Mouse (Mus musculus) heart, adult 2 months (tissue): ENCODE measurements around the gene Zbtb3. TPM values are rescaled to one million over a fixed set of nuclear protein-coding genes. Genes with fewer than 3 reads are reported as not detected.

ENCODE experiments used
- DNase-seq, 2 experiments: peaks; one replicate each; pipeline ENCODE4 v3.0.0; 2021
- H3K27ac ChIP-seq: fragments of 200-600 bp; 2 replicates; pipeline ENCODE4 v1.8.1; 2022
- H3K27me3 ChIP-seq: fragments of 200-500 bp; 2 replicates; pipeline ENCODE4 v1.6.1; 2012; ENCODE audit warnings: mild to moderate bottlenecking, low read length, inconsistent platforms, mixed read lengths; ENCODE audit not compliant: control insufficient read depth, insufficient read depth
- H3K36me3 ChIP-seq: fragments of 200-500 bp; 2 replicates; pipeline ENCODE4 v1.6.1; 2012; ENCODE audit warnings: low read length, inconsistent platforms; ENCODE audit not compliant: control insufficient read depth, insufficient read depth
- H3K4me1 ChIP-seq: fragments of 200-500 bp; 2 replicates; pipeline ENCODE4 v1.6.1; 2011; ENCODE audit warnings: low read length; ENCODE audit not compliant: control insufficient read depth, insufficient read depth
- H3K4me3 ChIP-seq: fragments of 200-600 bp; 2 replicates; pipeline ENCODE4 v1.8.1; 2022
- H3K79me2 ChIP-seq: fragments of 200-500 bp; replicated peaks from 2 replicates; pipeline ENCODE4 v1.6.1; 2012; ENCODE audit warnings: mild to moderate bottlenecking, inconsistent platforms, low read length, moderate library complexity, mixed read lengths; ENCODE audit not compliant: control insufficient read depth, insufficient read depth
- H3K9ac ChIP-seq: fragments of 200-500 bp; 2 replicates; pipeline ENCODE4 v1.6.1; 2012; ENCODE audit warnings: low read depth, mild to moderate bottlenecking, control low read depth, inconsistent platforms, low read length, mixed read lengths
- CTCF ChIP-seq: fragments of 200-600 bp; IDR thresholded peaks from 2 replicates; pipeline ENCODE4 v1.8.1; 2022; ENCODE audit warnings: antibody characterized with exemption, mild to moderate bottlenecking, moderate library complexity
- EP300 ChIP-seq: fragments of 200-500 bp; IDR thresholded peaks from 2 replicates; pipeline ENCODE4 v1.6.1; 2011; ENCODE audit warnings: low read depth, low read length, control low read depth; ENCODE audit not compliant: insufficient read depth
- POLR2A ChIP-seq: fragments of 200-500 bp; IDR thresholded peaks from 2 replicates; pipeline ENCODE4 v1.6.1; 2011; ENCODE audit warnings: mild to moderate bottlenecking, low read depth, low read length, control low read depth; ENCODE audit not compliant: insufficient read depth
- WGBS: fragments of 180-500 bp; shearing (Covaris S2); methylation state at CpG from one replicate; pipeline ENCODE4 v1.1.7; 2018; 5-methylcytosine and 5-hydroxymethylcytosine counted together
- intact Hi-C: fragments of 180-260 bp; cut with DNase I; formaldehyde crosslinking; loops from one replicate; pipeline ENCODE4 v1.15.1; 2025
- polyA plus RNA-seq: library from polyadenylated mRNA; depleted of rRNA; stranded (reverse); fragments of >200 nt; gene quantifications from 2 replicates; pipeline ENCODE4 v1.2.3, GENCODE M21; 2012; rRNA removed
- total RNA-seq, 2 experiments: library from RNA; stranded (reverse); gene quantifications; 2 replicates each; pipeline ENCODE4 v1.2.3; 2021

Zbtb3 gene
- total and polyA plus RNA-seq, 3 experiments, result 1.4 to 2.0 (median 1.5) TPM

- WGBS, result 89% methylated on average over 5 of the region's 5 CpGs
Observed at GRCm38 (mm10) chr19:8848356-8848755, 46.0 kb downstream of the Zbtb3 start.

GRCm38 (mm10) chr19:8850402-8850901 lies 48.1 kb downstream of the Zbtb3 start, which contains the start of gene Lrrn4cl:
TSS of gene Lrrn4cl (plus strand) at chr19:8850768.
- 10% methylated on average over 7 of the region's 7 CpGs for WGBS

More at GRCm38 (mm10) chr19:8848356-8848755, 46.0 kb downstream of the Zbtb3 start:
- H3K4me3 ChIP-seq, result no peak overlapping the region
- H3K36me3 ChIP-seq, result no peaks in the 10 kb centered on the region
- H3K4me1 ChIP-seq, result peaks cover 4% of the 10 kb centered on the region; the same call in 1 of the 2 replicates
- no peak overlapping the region for H3K27ac ChIP-seq
- H3K27me3 ChIP-seq, result no peaks in the 10 kb centered on the region
- no peak for DNase-seq
- no peak overlapping the region for H3K9ac ChIP-seq
- intact Hi-C loops, result no loop called here
- no peak for TF ChIP-seq CTCF
- no peak for TF ChIP-seq POLR2A
- TF ChIP-seq EP300, result no peak
- H3K79me2 ChIP-seq, result no peaks in the 10 kb centered on the region

GRCm38 (mm10) chr19:8851639-8852038 lies 49.3 kb downstream of the Zbtb3 start:
- no peak for DNase-seq
- no peaks in the 10 kb centered on the region for H3K27me3 ChIP-seq
- no peak overlapping the region for H3K27ac ChIP-seq
- H3K79me2 ChIP-seq, result no peaks in the 10 kb centered on the region
- H3K4me1 ChIP-seq, result peaks cover 2% of the 10 kb centered on the region; the same call in 1 of the 2 replicates
- WGBS, result 62% methylated on average over 7 of the region's 7 CpGs
- no peak for TF ChIP-seq CTCF
- TF ChIP-seq POLR2A, result no peak
- no peak for TF ChIP-seq EP300
- H3K4me3 ChIP-seq, result no peak overlapping the region
- no peaks in the 10 kb centered on the region for H3K36me3 ChIP-seq
- no peak overlapping the region for H3K9ac ChIP-seq
- intact Hi-C loops, result no loop called here

More at GRCm38 (mm10) chr19:8850402-8850901, 48.1 kb downstream of the Zbtb3 start, which contains the start of gene Lrrn4cl:
- H3K79me2 ChIP-seq, result no peaks in the 10 kb centered on the region
- peaks cover 2% of the 10 kb centered on the region; the same call in 1 of the 2 replicates for H3K4me1 ChIP-seq
- TF ChIP-seq EP300 (no peak), CTCF (no peak)
- no peak within 1 kb of the TSS for H3K4me3 ChIP-seq
- intact Hi-C loops, result no loop called here
- no peak within 1 kb of the TSS for H3K9ac ChIP-seq
- peak; percentile 42 to 57 for DNase-seq
- H3K27me3 ChIP-seq, result no peaks in the 10 kb centered on the region
- H3K27ac ChIP-seq, result peak within 1 kb of the TSS; percentile 6; the same call in 1 of the 2 replicates
- H3K36me3 ChIP-seq, result no peaks in the 10 kb centered on the region

- Histone ChIP-seq H3K9ac (no peak overlapping the region), H3K27ac (no peak overlapping the region), H3K4me1 (peaks cover 2% of the 10 kb centered on the region; the same call in 1 of the 2 replicates), H3K27me3 (no peaks in the 10 kb centered on the region), H3K36me3 (no peaks in the 10 kb centered on the region), H3K79me2 (no peaks in the 10 kb centered on the region), H3K4me3 (no peak overlapping the region)
- WGBS, result 63% methylated on average over 10 of the region's 10 CpGs
- DNase-seq, result peak; percentile 47 to 63
- intact Hi-C loops, result no loop called here
- TF ChIP-seq CTCF, result no peak
Observed at GRCm38 (mm10) chr19:8852236-8852928, 50.0 kb downstream of the Zbtb3 start.

GRCm38 (mm10) chr19:8853117-8853516 lies 50.8 kb downstream of the Zbtb3 start:
- intact Hi-C loops, result no loop called here
- WGBS, result 78% methylated on average over 3 of the region's 3 CpGs

More at GRCm38 (mm10) chr19:8853117-8853516, 50.8 kb downstream of the Zbtb3 start:
- TF ChIP-seq CTCF (no peak), EP300 (no peak), POLR2A (no peak)
- Histone ChIP-seq H3K27me3 (no peaks in the 10 kb centered on the region), H3K36me3 (no peaks in the 10 kb centered on the region), H3K4me1 (peaks cover 2% of the 10 kb centered on the region; the same call in 1 of the 2 replicates), H3K9ac (no peak overlapping the region), H3K27ac (no peak overlapping the region), H3K79me2 (no peaks in the 10 kb centered on the region), H3K4me3 (no peak overlapping the region)
- no peak for DNase-seq

Other genes with a start within 250 kb of the Zbtb3 start
Only the 30 nearest of the 33 such genes appear.
- not detected for gene Chrm1, start 138.8 kb upstream of the Zbtb3 start, total RNA-seq
- 0.09 and 0.21 TPM in 2 replicates for gene Chrm1, start 138.8 kb upstream of the Zbtb3 start, polyA plus RNA-seq
- 10 to 100 TPM; 41.0 to 42.2 TPM for gene Slc3a2, start 79.2 kb upstream of the Zbtb3 start, total RNA-seq
- gene Slc3a2, start 79.2 kb upstream of the Zbtb3 start, polyA plus RNA-seq, result 60.9 and 61.1 TPM in 2 replicates
- 10 to 100 TPM; 18.7 to 19.2 TPM for gene Wdr74, start 66.7 kb upstream of the Zbtb3 start, total RNA-seq
- 15.7 and 18.2 TPM in 2 replicates for gene Wdr74, start 66.7 kb upstream of the Zbtb3 start, polyA plus RNA-seq
- under 1 TPM in 1 of 2 experiments, not detected in 1; 0.57 TPM for gene 1700092M07Rik, start 61.8 kb upstream of the Zbtb3 start, total RNA-seq
- 0.62 and 1.3 TPM in 2 replicates for gene 1700092M07Rik, start 61.8 kb upstream of the Zbtb3 start, polyA plus RNA-seq
- gene Stx5a, start 61.1 kb upstream of the Zbtb3 start, total RNA-seq, result 10 to 100 TPM; 23.8 to 25.3 TPM
- 33.4 and 49.3 TPM in 2 replicates for gene Stx5a, start 61.1 kb upstream of the Zbtb3 start, polyA plus RNA-seq
- 10 to 100 TPM; 35.5 to 41.8 TPM for gene Nxf1, start 45.5 kb upstream of the Zbtb3 start, total RNA-seq
- 66.5 and 93.2 TPM in 2 replicates for gene Nxf1, start 45.5 kb upstream of the Zbtb3 start, polyA plus RNA-seq
- 100 to 1,000 TPM; 108 to 130 TPM for gene Tmem223, start 31.6 kb upstream of the Zbtb3 start, total RNA-seq
- gene Tmem223, start 31.6 kb upstream of the Zbtb3 start, polyA plus RNA-seq, result 212 and 233 TPM in 2 replicates
- 10 to 100 TPM; 14.8 to 17.1 TPM for gene Tmem179b, start 28.1 kb upstream of the Zbtb3 start, total RNA-seq
- gene Tmem179b, start 28.1 kb upstream of the Zbtb3 start, polyA plus RNA-seq, result 44.5 and 44.9 TPM in 2 replicates
- gene Taf6l, start 16.1 kb upstream of the Zbtb3 start, total RNA-seq, result 1 to 10 TPM; 7.8 to 9.1 TPM
- 6.0 and 6.2 TPM in 2 replicates for gene Taf6l, start 16.1 kb upstream of the Zbtb3 start, polyA plus RNA-seq
- 10 to 100 TPM; 53.4 to 56.3 TPM for gene Polr2g, start 4.0 kb upstream of the Zbtb3 start, total RNA-seq
- gene Polr2g, start 4.0 kb upstream of the Zbtb3 start, polyA plus RNA-seq, result 55.1 and 84.1 TPM in 2 replicates
- 10 to 100 TPM; 14.1 TPM for gene Ttc9c, start 16.8 kb downstream of the Zbtb3 start, total RNA-seq
- gene Ttc9c, start 16.8 kb downstream of the Zbtb3 start, polyA plus RNA-seq, result 9.5 and 17.8 TPM in 2 replicates
- 10 to 100 TPM; 44.7 to 47.5 TPM for gene Hnrnpul2, start 17.5 kb downstream of the Zbtb3 start, total RNA-seq
- 12.4 and 23.2 TPM in 2 replicates for gene Hnrnpul2, start 17.5 kb downstream of the Zbtb3 start, polyA plus RNA-seq
- not detected for gene AC129217.1, start 27.2 kb downstream of the Zbtb3 start, total RNA-seq
- not detected in 2 replicates for gene AC129217.1, start 27.2 kb downstream of the Zbtb3 start, polyA plus RNA-seq
- gene Bscl2, start 34.9 kb downstream of the Zbtb3 start, total RNA-seq, result 10 to 100 TPM; 22.6 to 23.5 TPM
- gene Bscl2, start 34.9 kb downstream of the Zbtb3 start, polyA plus RNA-seq, result 52.3 and 67.7 TPM in 2 replicates
- gene Gng3, start 36.6 kb downstream of the Zbtb3 start, total RNA-seq, result not detected
- 0.23 and 0.35 TPM in 2 replicates for gene Gng3, start 36.6 kb downstream of the Zbtb3 start, polyA plus RNA-seq
- gene Lrrn4cl, start 48.2 kb downstream of the Zbtb3 start, total RNA-seq, result 1 to 10 TPM; 2.6 to 3.7 TPM
- 3.8 and 5.7 TPM in 2 replicates for gene Lrrn4cl, start 48.2 kb downstream of the Zbtb3 start, polyA plus RNA-seq
- gene Ubxn1, start 68.9 kb downstream of the Zbtb3 start, total RNA-seq, result 100 to 1,000 TPM; 108 to 135 TPM
- 60.7 and 62.2 TPM in 2 replicates for gene Ubxn1, start 68.9 kb downstream of the Zbtb3 start, polyA plus RNA-seq
- 10 to 100 TPM; 49.9 to 56.5 TPM for gene Uqcc3, start 78.4 kb downstream of the Zbtb3 start, total RNA-seq
- 43.7 and 48.6 TPM in 2 replicates for gene Uqcc3, start 78.4 kb downstream of the Zbtb3 start, polyA plus RNA-seq
- 1 to 10 TPM; 4.2 to 5.2 TPM for gene Lbhd1, start 81.2 kb downstream of the Zbtb3 start, total RNA-seq
- gene Lbhd1, start 81.2 kb downstream of the Zbtb3 start, polyA plus RNA-seq, result 1.1 and 1.3 TPM in 2 replicates
- gene Gm49403, start 81.4 kb downstream of the Zbtb3 start, total RNA-seq, result not detected
- not detected in 2 replicates for gene Gm49403, start 81.4 kb downstream of the Zbtb3 start, polyA plus RNA-seq
- gene 1810009A15Rik, start 86.3 kb downstream of the Zbtb3 start, total RNA-seq, result 10 to 100 TPM; 15.6 to 21.0 TPM
- gene 1810009A15Rik, start 86.3 kb downstream of the Zbtb3 start, polyA plus RNA-seq, result 10.1 and 10.5 TPM in 2 replicates
- 1 to 10 TPM in 1 of 2 experiments, under 1 TPM in 1; 0.57 to 3.2 TPM for gene Gm49416, start 86.4 kb downstream of the Zbtb3 start, total RNA-seq
- gene Gm49416, start 86.4 kb downstream of the Zbtb3 start, polyA plus RNA-seq, result 1.2 and 1.3 TPM in 2 replicates
- 10 to 100 TPM; 10.6 to 12.6 TPM for gene Ints5, start 90.5 kb downstream of the Zbtb3 start, total RNA-seq
- gene Ints5, start 90.5 kb downstream of the Zbtb3 start, polyA plus RNA-seq, result 10.8 and 13.5 TPM in 2 replicates
- gene Ganab, start 95.5 kb downstream of the Zbtb3 start, total RNA-seq, result 10 to 100 TPM; 50.3 to 52.5 TPM
- gene Ganab, start 95.5 kb downstream of the Zbtb3 start, polyA plus RNA-seq, result 54.5 and 90.0 TPM in 2 replicates
- gene B3gat3, start 117.8 kb downstream of the Zbtb3 start, total RNA-seq, result 10 to 100 TPM; 35.4 to 42.3 TPM
- gene B3gat3, start 117.8 kb downstream of the Zbtb3 start, polyA plus RNA-seq, result 59.4 and 61.2 TPM in 2 replicates
- 10 to 100 TPM; 21.8 to 23.1 TPM for gene Rom1, start 126.8 kb downstream of the Zbtb3 start, total RNA-seq
- gene Rom1, start 126.8 kb downstream of the Zbtb3 start, polyA plus RNA-seq, result 24.9 and 30.7 TPM in 2 replicates
- gene Eml3, start 127.0 kb downstream of the Zbtb3 start, total RNA-seq, result 1 to 10 TPM; 7.0 to 9.7 TPM
- gene Eml3, start 127.0 kb downstream of the Zbtb3 start, polyA plus RNA-seq, result 17.6 and 18.4 TPM in 2 replicates
- 10 to 100 TPM; 29.0 to 32.1 TPM for gene Mta2, start 139.3 kb downstream of the Zbtb3 start, total RNA-seq
- 13.1 and 15.6 TPM in 2 replicates for gene Mta2, start 139.3 kb downstream of the Zbtb3 start, polyA plus RNA-seq
- gene Tut1, start 151.3 kb downstream of the Zbtb3 start, total RNA-seq, result 1 to 10 TPM; 8.5 to 9.4 TPM
- gene Tut1, start 151.3 kb downstream of the Zbtb3 start, polyA plus RNA-seq, result 7.2 and 10.6 TPM in 2 replicates
- gene Eef1g, start 164.5 kb downstream of the Zbtb3 start, total RNA-seq, result 100 to 1,000 TPM; 224 to 260 TPM
- gene Eef1g, start 164.5 kb downstream of the Zbtb3 start, polyA plus RNA-seq, result 191 and 291 TPM in 2 replicates